Mouse (Mus musculus) hindbrain, embryonic 12.5 days (tissue): ENCODE data around the gene Map3k21. TPM values are rescaled to one million over a fixed set of nuclear protein-coding genes. Genes with fewer than 3 reads are reported as not detected.

Experiments used
- ATAC-seq: fragments of 200-750 bp; cut with Nextera tagmentation; 2 replicates; pipeline ENCODE4 v1.8.0; 2017; ENCODE audit warnings: moderate TSS enrichment; ENCODE audit not compliant: low FRiP score
- H3K27ac ChIP-seq: fragments of 300-500 bp; sonication (generic); 2 replicates; pipeline ENCODE4 v1.5.1; 2016; ENCODE audit warnings: mild to moderate bottlenecking
- H3K27me3 ChIP-seq: fragments of 300-500 bp; sonication (generic); 2 replicates; pipeline ENCODE4 v1.6.1; 2016; ENCODE audit warnings: mild to moderate bottlenecking
- H3K36me3 ChIP-seq: fragments of 300-500 bp; sonication (generic); 2 replicates; pipeline ENCODE4 v1.6.1; 2016; ENCODE audit warnings: mild to moderate bottlenecking
- H3K4me1 ChIP-seq: fragments of 300-500 bp; sonication (generic); 2 replicates; pipeline ENCODE4 v1.6.1; 2016
- H3K4me2 ChIP-seq: fragments of 300-500 bp; sonication (generic); replicated peaks from 2 replicates; pipeline ENCODE4 v1.6.1; 2016; ENCODE audit warnings: mild to moderate bottlenecking
- H3K4me3 ChIP-seq: fragments of 300-500 bp; sonication (generic); 2 replicates; pipeline ENCODE4 v1.5.1; 2016; ENCODE audit warnings: mild to moderate bottlenecking
- H3K9ac ChIP-seq: fragments of 300-500 bp; sonication (generic); 2 replicates; pipeline ENCODE4 v1.6.1; 2016; ENCODE audit warnings: mild to moderate bottlenecking, moderate library complexity
- H3K9me3 ChIP-seq: fragments of 300-500 bp; sonication (generic); replicated peaks from 2 replicates; pipeline ENCODE4 v1.6.1; 2016; ENCODE audit warnings: mild to moderate bottlenecking
- whole genome bisulfite sequencing: fragments of 180-500 bp; shearing (Covaris S2); methylation state at CpG from one replicate; pipeline ENCODE4 v1.1.7; 2016; 5-methylcytosine and 5-hydroxymethylcytosine counted together
- polyA plus RNA-seq: library from polyadenylated mRNA; unstranded; fragments of >200 nt; fragmentation: Nextera tagmentation; extraction: Ambion mirVana; gene quantifications from 2 replicates; pipeline ENCODE4 v1.2.1, GENCODE M21; 2016

Map3k21 gene
- polyA plus RNA-seq, 1 experiment from 2014 or later: 0.31 TPM

GRCm38 (mm10) chr8:125897868-125898788 is 12.1 kb upstream of the Map3k21 start, which contains the start of gene Pcnx2:
TSS of gene Pcnx2 (minus strand) at chr8:125898317.
- peak; percentile 78 for ATAC-seq
- 5% methylated on average over 44 of the region's 44 CpGs for WGBS

DNA sequence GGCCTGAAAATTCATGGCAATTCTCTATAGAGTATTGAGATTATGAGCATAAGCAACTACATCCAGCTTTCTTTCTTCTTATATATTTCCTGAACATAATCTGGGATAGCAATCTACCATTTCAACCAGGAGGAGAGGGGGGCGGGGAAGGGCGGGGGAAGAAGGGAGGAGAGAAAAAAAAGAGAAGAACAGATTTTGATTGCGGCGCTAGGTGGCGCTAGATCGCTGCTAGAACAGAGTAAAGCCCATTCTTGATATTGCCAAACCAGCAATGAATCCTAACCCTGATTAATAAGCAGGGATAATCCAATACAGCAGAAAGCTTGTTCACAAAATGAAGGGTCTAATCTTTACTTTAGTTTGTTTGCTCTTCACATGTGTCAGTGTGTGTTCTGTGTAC is 11.4 kb upstream of the Map3k21 start:
- H3K36me3 ChIP-seq: no peaks in the 10 kb centered on the region
- no peak for ATAC-seq

More at GRCm38 (mm10) chr8:125897868-125898788, 12.1 kb upstream of the Map3k21 start, which contains the start of gene Pcnx2:
- Histone ChIP-seq H3K4me2 (peak within 1 kb of the TSS; percentile 61), H3K27ac (no peak within 1 kb of the TSS), H3K9me3 (no peaks in the 10 kb centered on the region), H3K4me1 (peaks cover 12% of the 10 kb centered on the region), H3K4me3 (peak within 1 kb of the TSS; percentile 49), H3K27me3 (peaks cover 39% of the 10 kb centered on the region), H3K9ac (peak within 1 kb of the TSS; percentile 60), H3K36me3 (no peaks in the 10 kb centered on the region)

DNA sequence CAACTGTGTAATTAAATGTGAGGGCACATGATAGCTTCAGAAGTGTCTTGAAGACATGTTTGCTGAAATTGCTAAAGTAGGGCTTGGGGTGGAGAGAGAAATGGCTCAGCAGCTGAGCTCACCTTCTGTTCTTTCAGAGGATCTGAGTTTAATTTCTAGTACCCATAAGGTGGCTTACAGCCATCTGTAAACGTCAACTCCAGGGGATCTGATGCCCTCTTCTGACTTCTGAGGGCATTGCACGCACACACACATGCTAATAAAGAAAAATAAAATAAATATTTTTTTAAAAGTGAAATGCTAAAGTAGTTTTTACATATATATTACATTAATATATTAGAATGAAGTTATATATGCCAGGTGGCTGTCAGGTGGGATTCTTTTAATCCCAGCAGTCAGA is 9.1 kb upstream of the Map3k21 start:
- H3K9me3 ChIP-seq: no peaks in the 10 kb centered on the region
- WGBS: 13% methylated on average over 2 of the region's 2 CpGs
- no peak overlapping the region for H3K27ac ChIP-seq
- peaks cover 12% of the 10 kb centered on the region for H3K4me1 ChIP-seq
- H3K4me2 ChIP-seq: no peak overlapping the region
- H3K27me3 ChIP-seq: peaks cover 34% of the 10 kb centered on the region
- no peak for ATAC-seq
- H3K36me3 ChIP-seq: no peaks in the 10 kb centered on the region
- H3K4me3 ChIP-seq: no peak overlapping the region
- no peak overlapping the region for H3K9ac ChIP-seq

More for the DNA sequence above, 11.4 kb upstream of the Map3k21 start:
- H3K4me1 ChIP-seq: peaks cover 12% of the 10 kb centered on the region
- peak overlapping the region; percentile 61 for H3K4me2 ChIP-seq
- H3K9ac ChIP-seq: no peak overlapping the region
- 0% methylated on average over 6 of the region's 6 CpGs for WGBS
- H3K27me3 ChIP-seq: peaks cover 39% of the 10 kb centered on the region
- H3K9me3 ChIP-seq: no peaks in the 10 kb centered on the region
- no peak overlapping the region for H3K27ac ChIP-seq
- H3K4me3 ChIP-seq: 0 out of 2 replicates have a peak overlapping the region, but pooled peaks have one; percentile 49

DNA sequence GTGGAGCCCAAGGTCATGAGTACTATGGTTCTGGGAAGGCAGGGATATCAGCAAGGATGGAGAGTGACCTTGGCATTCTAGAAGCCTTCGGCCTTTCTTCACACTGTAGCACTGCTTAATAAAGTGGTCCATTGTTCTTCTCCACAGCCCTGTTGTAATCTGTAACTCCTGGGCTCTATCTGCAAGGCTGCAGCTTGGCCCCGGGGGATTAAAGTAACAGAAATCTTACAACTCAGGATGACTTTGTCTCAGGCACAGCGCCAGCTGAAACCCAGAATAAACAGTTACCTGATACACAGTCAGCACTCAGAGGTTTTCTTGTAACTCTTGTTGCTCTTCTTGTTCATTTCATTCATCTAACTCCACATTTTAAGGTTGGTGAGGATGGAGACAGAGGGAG is 7.7 kb upstream of the Map3k21 start:
- Histone ChIP-seq H3K27ac (no peak overlapping the region), H3K9me3 (no peaks in the 10 kb centered on the region), H3K4me1 (peaks cover 11% of the 10 kb centered on the region), H3K27me3 (peaks cover 24% of the 10 kb centered on the region), H3K4me3 (no peak overlapping the region), H3K4me2 (no peak overlapping the region), H3K9ac (no peak overlapping the region), H3K36me3 (no peaks in the 10 kb centered on the region)
- 56% methylated on average over 3 of the region's 3 CpGs for WGBS
- ATAC-seq: no peak

GRCm38 (mm10) chr8:125905341-125905740 is 4.9 kb upstream of the Map3k21 start:
- Histone ChIP-seq H3K4me3 (no peak overlapping the region), H3K9ac (no peak overlapping the region), H3K4me1 (peaks cover 4% of the 10 kb centered on the region), H3K36me3 (no peaks in the 10 kb centered on the region), H3K4me2 (no peak overlapping the region), H3K27me3 (peaks cover 38% of the 10 kb centered on the region), H3K27ac (no peak overlapping the region), H3K9me3 (no peaks in the 10 kb centered on the region)
- 73% methylated on average over 2 of the region's 2 CpGs for WGBS
- ATAC-seq: no peak

GRCm38 (mm10) chr8:125907311-125907710 is 2.9 kb upstream of the Map3k21 start:
- WGBS: 77% methylated on average over 2 of the region's 2 CpGs
- no peak overlapping the region for H3K4me2 ChIP-seq
- no peak overlapping the region for H3K9ac ChIP-seq
- ATAC-seq: no peak
- no peak overlapping the region for H3K4me3 ChIP-seq
- no peaks in the 10 kb centered on the region for H3K36me3 ChIP-seq
- H3K27me3 ChIP-seq: peaks cover 58% of the 10 kb centered on the region
- peaks cover 14% of the 10 kb centered on the region for H3K4me1 ChIP-seq
- no peaks in the 10 kb centered on the region for H3K9me3 ChIP-seq
- no peak overlapping the region for H3K27ac ChIP-seq

DNA sequence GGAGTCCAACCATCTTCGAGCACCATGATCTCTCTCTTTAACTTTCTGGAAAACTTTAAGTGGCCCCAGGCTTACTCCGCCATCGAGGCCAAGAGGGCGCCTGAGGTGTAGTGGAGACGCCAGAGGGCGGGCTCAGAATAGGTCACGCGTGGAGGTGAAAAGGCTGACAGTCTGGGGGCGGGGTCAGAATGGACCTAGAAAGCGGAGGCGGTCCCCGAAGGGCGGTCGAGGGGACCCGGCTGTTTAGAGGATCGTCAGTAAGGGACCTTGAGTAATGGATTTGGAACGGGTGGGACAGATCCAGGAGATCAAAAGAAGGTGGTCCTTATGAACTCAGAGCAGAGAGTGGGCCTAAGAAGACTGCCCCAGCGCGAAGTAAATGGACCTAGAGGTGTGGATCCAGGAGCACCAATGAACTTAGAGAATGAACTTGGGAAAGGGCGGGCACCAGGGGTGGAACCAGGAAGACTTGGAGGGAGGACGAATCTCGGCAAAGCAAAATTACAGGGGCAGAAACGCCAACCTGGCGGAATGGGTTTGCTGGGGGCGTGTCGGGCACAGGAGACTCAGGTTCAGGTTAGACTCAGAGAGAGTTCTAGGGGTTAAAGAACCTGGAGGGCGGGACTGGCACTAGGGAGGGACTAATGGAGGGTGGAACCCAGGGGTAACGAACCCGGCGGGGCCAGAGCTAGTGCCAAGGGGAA is 437 bp upstream of the Map3k21 start:
- no peak for ATAC-seq
- Histone ChIP-seq H3K9me3 (no peaks in the 10 kb centered on the region), H3K27ac (no peak overlapping the region), H3K36me3 (no peaks in the 10 kb centered on the region), H3K9ac (0 out of 2 replicates have a peak overlapping the region, but pooled peaks have one; percentile 56), H3K4me1 (peaks cover 16% of the 10 kb centered on the region), H3K4me3 (peak overlapping the region; percentile 48), H3K27me3 (peaks cover 69% of the 10 kb centered on the region), H3K4me2 (peak overlapping the region; percentile 94)
- WGBS: 5% methylated on average over 30 of the region's 30 CpGs

DNA sequence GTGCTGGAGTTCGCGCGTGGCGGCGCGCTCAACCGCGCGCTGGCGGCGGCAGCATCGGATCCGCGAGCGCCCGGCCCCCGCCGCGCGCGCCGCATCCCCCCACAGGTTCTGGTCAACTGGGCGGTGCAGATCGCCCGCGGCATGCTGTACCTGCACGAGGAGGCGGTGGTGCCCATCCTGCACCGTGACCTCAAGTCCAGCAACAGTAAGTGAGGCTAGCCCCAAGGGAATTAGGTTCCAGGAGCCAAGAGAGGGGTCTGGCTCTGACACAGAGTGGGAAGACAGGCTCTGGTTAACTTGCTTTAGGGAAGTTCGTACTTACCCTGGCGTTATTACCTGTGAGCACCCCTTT is 955 bp downstream of the Map3k21 start:
- Histone ChIP-seq H3K36me3 (no peaks in the 10 kb centered on the region), H3K4me2 (peak overlapping the region; percentile 94), H3K9me3 (no peaks in the 10 kb centered on the region), H3K4me3 (peak overlapping the region; percentile 48), H3K27me3 (peaks cover 69% of the 10 kb centered on the region), H3K9ac (peak overlapping the region; percentile 56), H3K4me1 (peaks cover 16% of the 10 kb centered on the region), H3K27ac (no peak overlapping the region)
- WGBS: 2% methylated on average over 29 of the region's 31 CpGs
- 0 out of 2 replicates have a peak, but pooled peaks have one; percentile 8 for ATAC-seq

- Histone ChIP-seq H3K36me3 (no peaks in the 10 kb centered on the region), H3K9ac (no peak overlapping the region), H3K27me3 (peaks cover 61% of the 10 kb centered on the region), H3K9me3 (no peaks in the 10 kb centered on the region), H3K4me2 (no peak overlapping the region), H3K4me3 (no peak overlapping the region), H3K4me1 (peaks cover 16% of the 10 kb centered on the region), H3K27ac (no peak overlapping the region)
- ATAC-seq: no peak
- WGBS: 82% methylated on average over 4 of the region's 4 CpGs
Measured at GRCm38 (mm10) chr8:125913206-125913605, 3.0 kb downstream of the Map3k21 start.

- no peak overlapping the region for H3K4me3 ChIP-seq
- H3K36me3 ChIP-seq: no peaks in the 10 kb centered on the region
- H3K27me3 ChIP-seq: peaks cover 57% of the 10 kb centered on the region
- H3K4me2 ChIP-seq: no peak overlapping the region
- ATAC-seq: no peak
- H3K9ac ChIP-seq: no peak overlapping the region
- WGBS: 89% methylated on average over 9 of the region's 9 CpGs
- H3K27ac ChIP-seq: no peak overlapping the region
- H3K4me1 ChIP-seq: peaks cover 16% of the 10 kb centered on the region
- H3K9me3 ChIP-seq: no peaks in the 10 kb centered on the region
Measured at GRCm38 (mm10) chr8:125914386-125914785, 4.1 kb downstream of the Map3k21 start.

DNA sequence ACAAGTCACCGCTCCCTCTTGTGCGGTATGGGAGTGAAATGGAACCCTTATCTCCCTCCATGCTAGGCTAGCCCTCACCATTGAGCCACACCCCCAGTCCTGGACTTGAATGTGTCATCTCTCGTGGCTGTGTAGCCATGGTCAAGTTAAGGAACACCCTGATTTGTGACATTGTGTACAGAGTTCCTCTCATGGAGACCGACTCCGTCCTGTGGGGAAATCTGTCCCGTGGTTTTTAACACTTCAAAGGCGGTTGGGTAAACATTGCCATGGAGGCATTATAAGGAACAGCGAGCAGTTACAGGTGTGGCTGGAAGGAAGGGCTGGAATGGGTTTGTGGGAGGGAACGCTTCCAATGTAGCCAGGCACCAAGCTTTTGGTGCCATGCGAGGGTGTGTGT is 6.8 kb downstream of the Map3k21 start:
- no peak for ATAC-seq
- Histone ChIP-seq H3K9me3 (no peaks in the 10 kb centered on the region), H3K27ac (no peak overlapping the region), H3K4me3 (no peak overlapping the region), H3K9ac (no peak overlapping the region), H3K4me2 (no peak overlapping the region), H3K36me3 (no peaks in the 10 kb centered on the region), H3K27me3 (peaks cover 31% of the 10 kb centered on the region), H3K4me1 (0 out of 2 replicates have a peak, but pooled peaks cover 2% of the 10 kb centered on the region)
- WGBS: 75% methylated on average over 10 of the region's 10 CpGs

- no peak overlapping the region for H3K4me2 ChIP-seq
- H3K4me1 ChIP-seq: no peaks in the 10 kb centered on the region
- no peak overlapping the region for H3K27ac ChIP-seq
- H3K9me3 ChIP-seq: no peaks in the 10 kb centered on the region
- ATAC-seq: no peak
- no peak overlapping the region for H3K4me3 ChIP-seq
- H3K9ac ChIP-seq: no peak overlapping the region
- H3K36me3 ChIP-seq: no peaks in the 10 kb centered on the region
- WGBS: 88% methylated on average over 2 of the region's 2 CpGs
- peaks cover 14% of the 10 kb centered on the region for H3K27me3 ChIP-seq
Measured at GRCm38 (mm10) chr8:125918719-125919118, 8.5 kb downstream of the Map3k21 start.
